Mouse (Mus musculus): Measurements from ENCODE around the gene Gm10518. TPM values are rescaled to one million over a fixed set of nuclear protein-coding genes. Genes with fewer than 3 reads are reported as not detected.

Gm10518 gene
- polyA plus RNA-seq, 1 experiment from 2014 or later: not detected

DNA sequence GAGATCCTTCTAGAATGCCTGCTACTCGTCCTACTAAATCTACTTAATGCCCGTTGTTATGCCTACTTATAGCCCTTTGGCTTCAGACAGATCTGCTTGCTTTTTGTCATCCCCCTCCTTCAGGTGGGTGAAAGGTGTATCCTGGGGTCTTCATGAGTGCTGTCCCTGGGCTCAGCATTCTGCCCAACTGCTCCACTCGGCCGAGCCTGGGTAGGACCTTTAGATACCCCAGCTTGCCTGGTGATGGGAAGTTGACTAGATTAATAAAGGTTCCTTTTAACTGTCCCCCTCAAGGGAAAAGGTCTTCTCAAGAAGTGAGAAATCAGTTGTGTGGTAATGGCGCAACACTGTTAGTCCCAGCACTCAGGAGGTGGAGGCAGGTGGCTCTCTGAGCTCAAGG, 24.9 kb downstream of the Gm10518 start:
- Histone ChIP-seq H3K9ac (ENCODE audit: low read length) (no peak overlapping the region), H3K36me3 (ENCODE audit: control insufficient read depth, insufficient read depth, low read length) (no peaks in the 10 kb centered on the region), H3K27ac (ENCODE audit: low read length) (no peak overlapping the region), H3K27me3 (ENCODE audit: control insufficient read depth, insufficient read depth, low read length) (no peaks in the 10 kb centered on the region), H3K4me3 (replicated peaks; ENCODE audit: low read length) (no peak overlapping the region), H3K4me1 (ENCODE audit: control insufficient read depth, insufficient read depth, low read length) (no peaks in the 10 kb centered on the region), H3K4me2 (ENCODE audit: low read depth, low read length) (no peak overlapping the region), H3K9me3 (replicated peaks; ENCODE audit: control insufficient read depth, low read length) (no peaks in the 10 kb centered on the region)
- 95% methylated on average over 5 of the region's 5 CpGs for WGBS
- no peak for ATAC-seq (ENCODE audit: insufficient read depth, low FRiP score)

DNA sequence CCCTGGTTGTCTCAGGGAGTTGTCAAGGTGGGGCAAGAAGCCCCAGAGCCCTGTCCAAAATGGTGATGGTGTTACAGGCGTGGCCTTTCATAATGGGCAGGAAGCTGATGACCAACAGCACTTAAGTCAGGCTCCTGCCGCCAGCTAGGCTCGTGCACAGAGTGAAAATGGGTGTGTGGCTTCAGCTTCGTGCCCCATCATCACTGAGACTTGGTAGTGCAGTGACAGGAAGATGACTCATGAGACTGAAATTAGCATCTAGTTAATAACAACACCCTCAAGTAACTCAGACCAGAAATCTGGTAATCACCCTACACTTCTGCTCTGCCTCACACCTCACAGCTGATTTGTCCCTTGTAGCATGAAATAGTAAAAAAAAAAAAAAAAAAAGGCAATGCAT, 25.7 kb downstream of the Gm10518 start:
- Histone ChIP-seq H3K4me2 (ENCODE audit: low read depth, low read length) (no peak overlapping the region), H3K27me3 (ENCODE audit: control insufficient read depth, insufficient read depth, low read length) (no peaks in the 10 kb centered on the region), H3K36me3 (ENCODE audit: control insufficient read depth, insufficient read depth, low read length) (no peaks in the 10 kb centered on the region), H3K27ac (ENCODE audit: low read length) (no peak overlapping the region), H3K9ac (ENCODE audit: low read length) (no peak overlapping the region), H3K4me3 (replicated peaks; ENCODE audit: low read length) (no peak overlapping the region), H3K4me1 (ENCODE audit: control insufficient read depth, insufficient read depth, low read length) (no peaks in the 10 kb centered on the region), H3K9me3 (replicated peaks; ENCODE audit: control insufficient read depth, low read length) (no peaks in the 10 kb centered on the region)
- 64% methylated on average over 4 of the region's 4 CpGs for WGBS
- no peak for ATAC-seq (ENCODE audit: insufficient read depth, low FRiP score)

- Histone ChIP-seq H3K36me3 (ENCODE audit: control insufficient read depth, insufficient read depth, low read length) (no peaks in the 10 kb centered on the region), H3K9me3 (replicated peaks; ENCODE audit: control insufficient read depth, low read length) (0 out of 2 replicates have a peak, but pooled peaks cover 3% of the 10 kb centered on the region), H3K4me3 (replicated peaks; ENCODE audit: low read length) (no peak overlapping the region), H3K4me2 (ENCODE audit: low read depth, low read length) (no peak overlapping the region), H3K27me3 (ENCODE audit: control insufficient read depth, insufficient read depth, low read length) (no peaks in the 10 kb centered on the region), H3K4me1 (ENCODE audit: control insufficient read depth, insufficient read depth, low read length) (no peaks in the 10 kb centered on the region), H3K27ac (ENCODE audit: low read length) (no peak overlapping the region), H3K9ac (ENCODE audit: low read length) (no peak overlapping the region)
- ATAC-seq (ENCODE audit: insufficient read depth, low FRiP score): no peak
- 65% methylated on average over 7 of the region's 7 CpGs for WGBS
Observed at GRCm38 (mm10) chr1:179832710-179833240, 29.6 kb downstream of the Gm10518 start.

DNA sequence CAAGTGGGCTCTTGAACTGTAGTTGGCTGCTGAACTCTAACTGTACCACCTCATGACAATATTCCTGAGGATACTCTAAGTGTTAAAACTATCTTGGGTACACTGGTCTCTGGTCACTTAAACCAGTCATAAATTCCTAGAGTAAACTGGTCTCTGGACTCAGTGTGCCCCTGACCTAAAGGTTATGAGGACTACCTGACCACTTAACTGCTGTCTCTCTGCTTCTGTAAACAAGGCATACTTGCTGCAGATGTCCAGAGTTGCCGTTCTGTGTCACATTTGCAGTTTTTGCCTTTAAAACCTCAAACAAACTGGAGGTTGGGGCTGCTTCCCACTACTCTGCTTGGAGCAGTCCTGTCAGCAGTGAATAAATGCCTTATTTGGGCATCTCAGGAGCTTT, 30.4 kb downstream of the Gm10518 start:
- WGBS: 66% methylated on average over 1 of the region's 1 CpGs

DNA sequence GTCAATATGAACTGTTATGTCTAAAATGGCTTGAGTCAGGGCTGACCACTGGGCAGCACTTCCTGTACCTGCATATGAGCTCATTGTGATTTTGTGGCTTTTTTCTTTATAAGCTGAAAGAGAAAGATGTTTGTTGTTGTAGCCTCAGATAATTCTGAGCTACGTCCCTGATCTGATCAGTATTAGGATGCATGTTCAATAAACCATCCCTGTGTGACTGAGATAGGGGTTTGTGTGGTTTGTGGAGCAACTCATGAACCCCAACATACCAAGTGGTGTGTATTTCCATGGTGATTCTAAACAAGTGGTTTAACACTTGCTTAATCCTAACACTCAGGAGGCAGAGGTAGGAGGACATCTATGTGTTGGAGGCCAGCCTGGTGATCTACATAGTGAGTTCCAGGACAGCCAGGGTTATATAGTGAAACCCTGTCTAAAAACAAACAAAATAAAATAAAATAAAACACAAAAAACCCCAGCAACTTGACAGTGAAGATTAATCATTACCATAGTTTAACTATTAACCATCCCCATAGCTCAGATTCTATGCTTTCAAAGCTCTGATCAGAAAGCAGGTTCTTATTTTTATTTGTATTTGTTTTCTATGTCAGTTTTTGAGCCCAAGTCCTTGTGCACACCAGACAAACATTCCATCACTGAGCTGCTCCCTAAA, 32.7 kb downstream of the Gm10518 start:
- Histone ChIP-seq H3K9me3 (replicated peaks; ENCODE audit: control insufficient read depth, low read length) (0 out of 2 replicates have a peak, but pooled peaks cover 3% of the 10 kb centered on the region), H3K9ac (ENCODE audit: low read length) (no peak overlapping the region), H3K4me3 (replicated peaks; ENCODE audit: low read length) (no peak overlapping the region), H3K27me3 (ENCODE audit: control insufficient read depth, insufficient read depth, low read length) (no peaks in the 10 kb centered on the region), H3K27ac (ENCODE audit: low read length) (no peak overlapping the region), H3K4me1 (ENCODE audit: control insufficient read depth, insufficient read depth, low read length) (no peaks in the 10 kb centered on the region), H3K4me2 (ENCODE audit: low read depth, low read length) (no peak overlapping the region), H3K36me3 (ENCODE audit: control insufficient read depth, insufficient read depth, low read length) (no peaks in the 10 kb centered on the region)
- no peak for ATAC-seq (ENCODE audit: insufficient read depth, low FRiP score)
- 86% methylated on average over 1 of the region's 1 CpGs for WGBS

More for the DNA sequence above, 30.4 kb downstream of the Gm10518 start:
- Histone ChIP-seq H3K9ac (ENCODE audit: low read length) (no peak overlapping the region), H3K4me2 (ENCODE audit: low read depth, low read length) (no peak overlapping the region), H3K36me3 (ENCODE audit: control insufficient read depth, insufficient read depth, low read length) (no peaks in the 10 kb centered on the region), H3K4me3 (replicated peaks; ENCODE audit: low read length) (no peak overlapping the region), H3K4me1 (ENCODE audit: control insufficient read depth, insufficient read depth, low read length) (no peaks in the 10 kb centered on the region), H3K27me3 (ENCODE audit: control insufficient read depth, insufficient read depth, low read length) (no peaks in the 10 kb centered on the region), H3K9me3 (replicated peaks; ENCODE audit: control insufficient read depth, low read length) (0 out of 2 replicates have a peak, but pooled peaks cover 3% of the 10 kb centered on the region), H3K27ac (ENCODE audit: low read length) (no peak overlapping the region)
- ATAC-seq (ENCODE audit: insufficient read depth, low FRiP score): no peak

DNA sequence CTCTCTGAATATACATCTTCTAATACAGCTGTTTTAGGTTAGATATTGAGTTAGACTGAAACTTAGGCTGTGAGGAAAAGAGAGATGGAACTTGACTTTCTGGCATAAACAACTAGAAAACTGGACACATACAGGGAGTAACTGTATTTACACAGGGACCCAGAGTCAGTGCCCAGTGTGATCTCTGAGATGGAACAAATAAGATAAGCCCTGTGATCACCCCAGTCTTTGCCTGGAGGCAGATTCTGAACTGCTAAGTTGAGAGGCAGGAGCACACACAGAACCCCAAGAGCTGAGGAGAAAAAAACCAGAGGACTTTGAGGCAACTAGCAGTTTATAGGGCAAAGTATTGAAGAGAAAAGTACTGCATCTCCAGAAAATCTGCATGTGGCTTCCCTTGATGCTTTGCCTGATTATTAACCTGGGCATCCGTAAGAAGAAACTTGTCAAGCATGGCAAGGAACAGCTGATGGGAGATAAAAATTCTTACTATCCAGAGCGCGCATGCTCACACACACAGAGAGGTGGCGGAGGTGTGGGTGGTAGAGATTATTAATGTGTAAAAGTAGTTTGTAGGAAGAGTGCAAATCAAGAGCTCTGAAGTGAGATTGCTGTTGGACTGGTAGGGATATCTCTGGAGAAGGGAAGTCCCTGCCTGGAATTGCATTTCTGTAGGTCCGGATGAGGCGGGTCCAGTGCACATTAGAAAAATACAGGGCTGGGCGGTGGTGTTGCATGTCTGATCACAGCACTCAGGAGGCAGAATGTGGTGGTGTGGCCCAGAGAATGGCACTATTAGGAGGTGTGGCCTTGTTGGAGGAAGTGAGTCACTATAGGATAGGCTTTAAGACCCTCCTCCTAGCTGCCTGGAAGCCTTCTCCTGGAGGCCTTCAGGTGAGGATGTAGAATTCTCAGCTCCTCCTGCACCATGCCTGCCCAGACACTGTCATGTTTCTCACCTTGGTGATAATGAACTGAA, 33.5 kb downstream of the Gm10518 start:
- H3K36me3 ChIP-seq (ENCODE audit: control insufficient read depth, insufficient read depth, low read length): no peaks in the 10 kb centered on the region
- no peak overlapping the region for H3K4me3 ChIP-seq (replicated peaks; ENCODE audit: low read length)
- WGBS: 81% methylated on average over 7 of the region's 7 CpGs
- H3K27me3 ChIP-seq (ENCODE audit: control insufficient read depth, insufficient read depth, low read length): no peaks in the 10 kb centered on the region
- H3K4me2 ChIP-seq (ENCODE audit: low read depth, low read length): no peak overlapping the region
- ATAC-seq (ENCODE audit: insufficient read depth, low FRiP score): no peak
- no peaks in the 10 kb centered on the region for H3K4me1 ChIP-seq (ENCODE audit: control insufficient read depth, insufficient read depth, low read length)
- H3K27ac ChIP-seq (ENCODE audit: low read length): no peak overlapping the region
- H3K9ac ChIP-seq (ENCODE audit: low read length): no peak overlapping the region
- 0 out of 2 replicates have a peak, but pooled peaks cover 3% of the 10 kb centered on the region for H3K9me3 ChIP-seq (replicated peaks; ENCODE audit: control insufficient read depth, low read length)

GRCm38 (mm10) chr1:179842568-179842967, 39.4 kb downstream of the Gm10518 start:
- Histone ChIP-seq H3K9me3 (replicated peaks; ENCODE audit: control insufficient read depth, low read length) (no peaks in the 10 kb centered on the region), H3K4me3 (replicated peaks; ENCODE audit: low read length) (no peak overlapping the region), H3K36me3 (ENCODE audit: control insufficient read depth, insufficient read depth, low read length) (no peaks in the 10 kb centered on the region), H3K27me3 (ENCODE audit: control insufficient read depth, insufficient read depth, low read length) (no peaks in the 10 kb centered on the region), H3K4me1 (ENCODE audit: control insufficient read depth, insufficient read depth, low read length) (peaks cover 3% of the 10 kb centered on the region; the same call in 1 of the 2 replicates), H3K9ac (ENCODE audit: low read length) (no peak overlapping the region), H3K27ac (ENCODE audit: low read length) (no peak overlapping the region), H3K4me2 (ENCODE audit: low read depth, low read length) (no peak overlapping the region)
- 73% methylated on average over 7 of the region's 7 CpGs for WGBS
- 0 out of 2 replicates have a peak, but pooled peaks have one; percentile 52 for ATAC-seq (ENCODE audit: insufficient read depth, low FRiP score)

DNA sequence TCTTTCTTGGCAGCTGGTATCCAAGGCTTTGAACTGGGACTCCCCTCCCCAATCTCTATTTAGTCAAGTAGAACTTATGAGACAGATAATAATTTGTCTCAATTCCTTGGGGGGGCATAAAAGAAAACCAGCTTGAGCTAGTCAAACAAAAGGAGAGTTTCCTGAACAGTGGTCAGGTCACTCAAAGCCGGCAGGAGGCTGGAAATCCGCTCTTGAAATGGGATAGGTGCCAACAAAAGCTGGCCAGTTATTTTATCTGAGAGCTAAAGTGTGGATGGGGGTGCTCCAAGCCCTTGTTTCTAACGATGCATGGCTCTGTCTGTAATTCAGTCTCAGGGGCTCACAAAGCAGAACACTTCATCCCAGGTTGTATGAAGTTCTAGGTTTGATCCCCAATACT, 40.8 kb downstream of the Gm10518 start:
- H3K27me3 ChIP-seq (ENCODE audit: control insufficient read depth, insufficient read depth, low read length): no peaks in the 10 kb centered on the region
- no peak for ATAC-seq (ENCODE audit: insufficient read depth, low FRiP score)
- H3K9ac ChIP-seq (ENCODE audit: low read length): no peak overlapping the region
- H3K36me3 ChIP-seq (ENCODE audit: control insufficient read depth, insufficient read depth, low read length): no peaks in the 10 kb centered on the region
- H3K4me1 ChIP-seq (ENCODE audit: control insufficient read depth, insufficient read depth, low read length): peaks cover 8% of the 10 kb centered on the region
- H3K27ac ChIP-seq (ENCODE audit: low read length): no peak overlapping the region
- no peak overlapping the region for H3K4me2 ChIP-seq (ENCODE audit: low read depth, low read length)
- H3K4me3 ChIP-seq (replicated peaks; ENCODE audit: low read length): no peak overlapping the region
- no peaks in the 10 kb centered on the region for H3K9me3 ChIP-seq (replicated peaks; ENCODE audit: control insufficient read depth, low read length)
- WGBS: 25% methylated on average over 3 of the region's 3 CpGs

DNA sequence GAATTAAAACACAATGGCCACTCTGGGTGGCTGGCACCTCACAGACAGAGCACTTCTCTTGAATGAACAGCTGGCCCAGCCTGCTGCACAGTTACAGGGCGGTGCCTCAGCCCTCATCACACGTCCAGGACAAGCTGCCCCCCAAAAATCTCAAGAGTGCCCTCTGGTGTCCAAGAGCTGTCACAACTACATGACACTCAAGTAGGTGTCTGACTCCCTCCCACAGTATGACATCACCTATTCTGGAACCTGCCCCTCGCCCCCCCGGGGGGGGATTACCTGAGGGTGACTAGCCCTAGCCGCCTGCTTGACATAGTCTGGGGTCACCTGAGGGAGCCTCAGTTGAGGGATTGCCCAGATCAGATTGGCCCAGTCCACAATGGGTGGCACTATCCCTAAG, 41.7 kb downstream of the Gm10518 start:
- WGBS: 20% methylated on average over 5 of the region's 5 CpGs
- H3K36me3 ChIP-seq (ENCODE audit: control insufficient read depth, insufficient read depth, low read length): no peaks in the 10 kb centered on the region
- no peaks in the 10 kb centered on the region for H3K27me3 ChIP-seq (ENCODE audit: control insufficient read depth, insufficient read depth, low read length)
- H3K4me2 ChIP-seq (ENCODE audit: low read depth, low read length): no peak overlapping the region
- H3K9ac ChIP-seq (ENCODE audit: low read length): no peak overlapping the region
- H3K4me1 ChIP-seq (ENCODE audit: control insufficient read depth, insufficient read depth, low read length): peaks cover 8% of the 10 kb centered on the region
- H3K27ac ChIP-seq (ENCODE audit: low read length): no peak overlapping the region
- no peaks in the 10 kb centered on the region for H3K9me3 ChIP-seq (replicated peaks; ENCODE audit: control insufficient read depth, low read length)
- peak; percentile 56; the same call in 1 of the 2 replicates for ATAC-seq (ENCODE audit: insufficient read depth, low FRiP score)
- H3K4me3 ChIP-seq (replicated peaks; ENCODE audit: low read length): no peak overlapping the region

Measured in stomach, embryonic 16.5 days (tissue).